Mouse (Mus musculus) lung, adult 2 months (tissue): Measurements from ENCODE around the gene Cdca3.

Source experiments
- CTCF ChIP-seq: fragments of 200-500 bp; IDR thresholded peaks from 2 replicates; pipeline ENCODE4 v1.5.1; 2011; ENCODE audit warnings: mild to moderate bottlenecking, low read length, control low read depth; ENCODE audit not compliant: insufficient read depth
- POLR2A ChIP-seq: fragments of 200-500 bp; IDR thresholded peaks from 2 replicates; pipeline ENCODE4 v1.6.1; 2011; ENCODE audit warnings: low read depth, mild to moderate bottlenecking, control low read depth, low read length, borderline replicate concordance; ENCODE audit errors: extremely low read depth

DNA sequence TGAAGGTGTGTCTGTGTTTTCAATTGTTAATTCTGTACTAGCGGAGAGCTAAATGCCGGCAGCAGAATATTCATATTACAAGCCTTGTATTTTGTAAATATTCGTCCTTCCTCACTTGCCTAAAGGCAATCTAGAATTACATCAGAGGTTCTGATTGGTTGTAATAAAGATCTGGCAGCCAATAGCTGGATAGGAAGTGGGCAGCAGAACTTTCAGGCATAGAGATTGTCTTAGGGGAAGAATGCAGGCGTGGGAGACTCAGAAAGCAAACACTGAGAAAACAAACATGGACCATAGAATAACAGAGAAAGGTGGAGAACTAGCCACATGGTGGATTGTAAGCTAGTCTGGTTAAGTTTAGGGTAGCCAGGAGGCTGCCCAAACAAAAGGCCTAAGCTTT, 39.2 kb upstream of the Cdca3 start:
- no peak for TF ChIP-seq CTCF
- TF ChIP-seq POLR2A, result no peak
